Mouse (Mus musculus): ENCODE results near the gene Ccdc113.

- TF ChIP-seq CTCF (IDR thresholded peaks at IDR 0.05; ENCODE audit: low read depth) (no peak), EP300 (optimal IDR thresholded peaks at IDR 0.05) (no peak)
These were observed 17.0 kb upstream of the Ccdc113 start for GRCm38 (mm10) chr8:95516928-95517327.
